Mouse (Mus musculus) large intestine, adult 2 months (tissue): ENCODE measurements at regions not wholly inside any gene's neighbourhood (a gene's known extent, or its start where the extent isn't known, plus 50 kb on each side); places are given as distances from the start of the nearest gene placed in this dataset.
"Not testable (repeated sequence)": the region's sequence is repeated elsewhere in the genome, so short reads cannot be mapped to it uniquely, and the experiment has no call there.

ENCODE experiments used
- DNase-seq: peaks from one replicate; pipeline ENCODE4 v3.0.0-alpha.2; 2012; ENCODE audit warnings: low read depth, low spot score
- WGBS: fragments of 180-500 bp; shearing (Covaris S2); methylation state at CpG from one replicate; pipeline ENCODE4 v1.1.7; 2018; 5-methylcytosine and 5-hydroxymethylcytosine counted together

- no peak for DNase-seq
- 75% methylated on average over 1 of the region's 1 CpGs for WGBS
These were observed 499.3 kb upstream of the 4930578C19Rik start for GRCm38 (mm10) chrX:18960465-18960864.

GRCm38 (mm10) chrX:18942612-18943011 is 481.4 kb upstream of the 4930578C19Rik start:
- DNase-seq, result no peak

GRCm38 (mm10) chrX:18933340-18933739 is 472.1 kb upstream of the 4930578C19Rik start:
- 54% methylated on average over 1 of the region's 1 CpGs for WGBS
- DNase-seq, result no peak

More at GRCm38 (mm10) chrX:18942612-18943011, 481.4 kb upstream of the 4930578C19Rik start:
- 24% methylated on average over 1 of the region's 1 CpGs for WGBS

- no peak for DNase-seq
- 59% methylated on average over 1 of the region's 1 CpGs for WGBS
These were observed 461.9 kb upstream of the 4930578C19Rik start for GRCm38 (mm10) chrX:18923084-18923483.

- no peak for DNase-seq
- 53% methylated on average over 6 of the region's 6 CpGs for WGBS
These were observed 460.3 kb upstream of the 4930578C19Rik start for GRCm38 (mm10) chrX:18921366-18922092.

- DNase-seq, result no peak
- WGBS, result 51% methylated on average over 2 of the region's 2 CpGs
These were observed 421.6 kb upstream of the 4930578C19Rik start for GRCm38 (mm10) chrX:18882784-18883171.

- WGBS, result 29% methylated on average over 8 of the region's 8 CpGs
- no peak for DNase-seq
These were observed 421.0 kb upstream of the 4930578C19Rik start for GRCm38 (mm10) chrX:18882088-18882783.

GRCm38 (mm10) chrX:18875734-18876133 is 414.5 kb upstream of the 4930578C19Rik start:
- 46% methylated on average over 1 of the region's 1 CpGs for WGBS

GRCm38 (mm10) chrX:18874051-18874450 is 412.9 kb upstream of the 4930578C19Rik start:
- peak; percentile 14 for DNase-seq

More at GRCm38 (mm10) chrX:18875734-18876133, 414.5 kb upstream of the 4930578C19Rik start:
- DNase-seq, result no peak

- WGBS, result 53% methylated on average over 3 of the region's 3 CpGs
- no peak for DNase-seq
These were observed 377.5 kb upstream of the 4930578C19Rik start for GRCm38 (mm10) chrX:18838668-18839067.

- not testable (repeated sequence) for DNase-seq
- WGBS, result 80% methylated on average over 1 of the region's 1 CpGs
These were observed 363.8 kb upstream of the 4930578C19Rik start for GRCm38 (mm10) chrX:18824971-18825370.

GRCm38 (mm10) chrX:18814441-18814973 is 353.3 kb upstream of the 4930578C19Rik start:
- 57% methylated on average over 3 of the region's 3 CpGs for WGBS
- DNase-seq, result no peak
